Mouse (Mus musculus): ENCODE measurements at regions not wholly inside any gene's neighbourhood (a gene's known extent, or its start where the extent isn't known, plus 50 kb on each side); places are given as distances from the start of the nearest gene placed in this dataset.

DNA sequence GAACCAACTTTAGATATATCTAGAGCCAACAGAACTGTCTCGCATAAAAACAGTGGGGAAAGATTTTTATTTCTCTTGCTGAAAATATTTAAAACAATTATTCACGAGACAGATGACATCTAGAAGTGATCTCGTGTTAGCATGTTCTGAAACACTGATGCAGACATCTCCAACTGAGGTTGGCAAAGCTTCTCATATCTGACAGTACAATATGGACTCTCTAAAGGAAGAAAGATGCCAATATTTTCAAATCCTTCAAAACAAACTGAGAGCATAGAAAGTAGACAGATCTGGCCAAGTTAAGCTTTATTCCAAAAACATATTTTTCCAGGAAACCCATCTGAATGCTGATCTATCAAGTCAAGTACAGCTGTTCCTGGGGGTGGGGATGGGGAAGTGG, 221.5 kb upstream of the Erbb4 start:
- TF ChIP-seq CTCF (IDR thresholded peaks at IDR 0.05; ENCODE audit: borderline replicate concordance, insufficient read depth, low read depth, low read length): no peak
- no peak for TF ChIP-seq POLR2A (IDR thresholded peaks at IDR 0.05; ENCODE audit: borderline replicate concordance, insufficient read depth, low read length)

Data from cerebellum, adult 2 months (tissue).